Mouse (Mus musculus) kidney, embryonic 14.5 days (tissue): ENCODE measurements around the gene Pmepa1. TPM values are rescaled to one million over a fixed set of nuclear protein-coding genes. Genes with fewer than 3 reads are reported as not detected.

Experiments used
- ATAC-seq: fragments of 200-750 bp; cut with Nextera tagmentation; 2 replicates; pipeline ENCODE4 v1.8.0; 2017; ENCODE audit warnings: moderate number of reproducible peaks, mild to moderate bottlenecking, moderate TSS enrichment, moderate library complexity; ENCODE audit not compliant: low FRiP score, low TSS enrichment
- H3K27ac ChIP-seq: fragments of 300-500 bp; sonication (generic); 2 replicates; pipeline ENCODE4 v1.5.1; 2014; ENCODE audit warnings: low read depth, mild to moderate bottlenecking, low read length, moderate library complexity, mixed read lengths
- H3K27me3 ChIP-seq: fragments of 300-500 bp; sonication (generic); 2 replicates; pipeline ENCODE4 v1.6.1; 2014; ENCODE audit warnings: mild to moderate bottlenecking, low read length; ENCODE audit not compliant: control insufficient read depth, insufficient read depth
- H3K36me3 ChIP-seq: fragments of 300-500 bp; sonication (generic); 2 replicates; pipeline ENCODE4 v1.6.1; 2014; ENCODE audit warnings: low read length, mixed read lengths; ENCODE audit not compliant: control insufficient read depth, insufficient read depth
- H3K4me1 ChIP-seq: fragments of 300-500 bp; sonication (generic); 2 replicates; pipeline ENCODE4 v1.6.1; 2014; ENCODE audit warnings: low read length, mixed read lengths; ENCODE audit not compliant: control insufficient read depth, insufficient read depth
- H3K4me2 ChIP-seq: fragments of 300-500 bp; sonication (generic); replicated peaks from 2 replicates; pipeline ENCODE4 v1.6.1; 2014; ENCODE audit warnings: low read depth, mild to moderate bottlenecking, low read length
- H3K4me3 ChIP-seq: fragments of 300-500 bp; sonication (generic); 2 replicates; pipeline ENCODE4 v1.5.1; 2014; ENCODE audit warnings: mild to moderate bottlenecking, low read length
- H3K9ac ChIP-seq: fragments of 300-500 bp; sonication (generic); 2 replicates; pipeline ENCODE4 v1.6.1; 2014; ENCODE audit warnings: low read depth, mild to moderate bottlenecking, low read length, moderate library complexity
- H3K9me3 ChIP-seq: fragments of 300-500 bp; sonication (generic); 2 replicates; pipeline ENCODE4 v1.6.1; 2016; ENCODE audit warnings: low read length; ENCODE audit not compliant: control insufficient read depth
- WGBS: fragments of 180-500 bp; shearing (Covaris S2); extraction: QIAGEN DNeasy Blood & Tissue Kit; methylation state at CpG from one replicate; pipeline ENCODE4 v1.1.7; 2014; 5-methylcytosine and 5-hydroxymethylcytosine counted together
- polyA plus RNA-seq: library from polyadenylated mRNA; unstranded; fragments of >200 nt; fragmentation: Nextera tagmentation; extraction: Ambion mirVana; gene quantifications from 2 replicates; pipeline ENCODE4 v1.2.1, GENCODE M21; 2014

Pmepa1 gene
- polyA plus RNA-seq, 1 experiment from 2014 or later: 4.9 TPM

DNA sequence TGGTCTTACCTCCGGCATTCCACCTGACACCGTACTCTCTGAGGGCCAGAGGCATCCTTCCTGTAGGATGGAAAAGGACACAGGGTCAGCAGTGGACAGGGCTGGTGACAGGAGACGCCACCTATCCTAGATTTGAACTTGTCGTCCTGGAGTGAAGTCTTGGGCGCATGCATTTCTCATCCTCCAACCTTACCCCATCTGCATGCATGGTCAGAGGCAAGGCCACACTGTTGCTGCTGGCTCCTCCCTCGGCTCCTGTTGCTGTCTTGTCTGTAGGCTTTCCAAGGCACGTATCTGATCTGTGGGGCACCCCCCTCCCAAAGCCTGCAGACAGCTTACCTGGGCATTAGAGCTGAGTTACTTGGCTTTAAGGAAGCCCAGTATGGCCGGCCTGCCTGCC lies 47.8 kb downstream of the Pmepa1 start:
- 94% methylated on average over 8 of the region's 8 CpGs for WGBS
- H3K36me3 ChIP-seq: peaks cover 36% of the 10 kb centered on the region; the same call in 1 of the 2 replicates
- H3K9ac ChIP-seq: no peak overlapping the region
- H3K4me1 ChIP-seq: peaks cover 6% of the 10 kb centered on the region
- no peak overlapping the region for H3K4me3 ChIP-seq
- no peak overlapping the region for H3K4me2 ChIP-seq
- no peak for ATAC-seq
- no peaks in the 10 kb centered on the region for H3K27me3 ChIP-seq
- H3K27ac ChIP-seq: no peak overlapping the region
- H3K9me3 ChIP-seq: no peaks in the 10 kb centered on the region

DNA sequence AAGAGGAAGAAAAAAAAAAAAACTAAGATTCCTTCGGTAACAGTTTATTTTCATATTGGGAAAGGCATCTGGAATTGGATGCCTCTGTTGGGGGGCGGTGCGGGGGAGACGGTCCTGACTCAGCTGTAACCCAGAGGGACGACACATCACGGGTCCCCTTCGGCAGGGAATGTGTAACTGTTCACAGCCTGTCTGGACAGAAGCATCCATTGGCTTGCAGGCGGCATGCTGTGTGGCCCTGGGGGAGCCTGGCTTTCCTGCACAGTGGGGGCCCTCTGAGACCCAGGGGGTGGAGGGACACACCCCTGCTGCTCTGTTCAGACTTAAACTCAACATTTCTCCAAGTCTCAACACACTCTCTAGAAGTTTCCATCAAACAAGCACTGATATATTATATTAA lies 49.5 kb downstream of the Pmepa1 start:
- H3K9ac ChIP-seq: no peak overlapping the region
- WGBS: 92% methylated on average over 8 of the region's 8 CpGs
- H3K27ac ChIP-seq: no peak overlapping the region
- no peak for ATAC-seq
- no peak overlapping the region for H3K4me3 ChIP-seq
- no peak overlapping the region for H3K4me2 ChIP-seq
- no peaks in the 10 kb centered on the region for H3K27me3 ChIP-seq
- peaks cover 6% of the 10 kb centered on the region for H3K4me1 ChIP-seq
- no peaks in the 10 kb centered on the region for H3K9me3 ChIP-seq
- H3K36me3 ChIP-seq: peaks cover 22% of the 10 kb centered on the region; the same call in 1 of the 2 replicates

DNA sequence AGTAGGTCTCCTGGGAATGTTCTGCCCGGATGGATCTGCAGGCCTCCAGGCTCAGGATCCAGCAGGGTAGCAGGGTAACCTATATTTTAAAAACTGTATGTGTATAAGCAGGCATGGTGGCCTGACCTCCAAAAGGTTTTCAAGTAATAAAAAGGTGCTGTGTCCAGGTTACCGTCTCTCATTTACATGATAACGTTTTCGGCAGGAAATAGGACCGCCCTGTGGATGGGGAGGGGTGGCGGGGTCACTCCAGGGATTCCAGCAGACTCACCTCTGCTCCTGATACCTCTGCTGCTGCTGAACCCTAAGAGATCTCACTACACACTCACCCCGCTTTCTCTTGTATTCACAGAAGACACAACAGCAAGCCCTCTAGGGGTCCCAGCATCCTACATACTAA lies 50.4 kb downstream of the Pmepa1 start:
- H3K36me3 ChIP-seq: peaks cover 16% of the 10 kb centered on the region; the same call in 1 of the 2 replicates
- peaks cover 6% of the 10 kb centered on the region for H3K4me1 ChIP-seq
- no peaks in the 10 kb centered on the region for H3K27me3 ChIP-seq
- H3K27ac ChIP-seq: no peak overlapping the region
- no peak overlapping the region for H3K9ac ChIP-seq
- no peak for ATAC-seq
- no peaks in the 10 kb centered on the region for H3K9me3 ChIP-seq
- H3K4me2 ChIP-seq: no peak overlapping the region
- 77% methylated on average over 7 of the region's 7 CpGs for WGBS
- H3K4me3 ChIP-seq: no peak overlapping the region

DNA sequence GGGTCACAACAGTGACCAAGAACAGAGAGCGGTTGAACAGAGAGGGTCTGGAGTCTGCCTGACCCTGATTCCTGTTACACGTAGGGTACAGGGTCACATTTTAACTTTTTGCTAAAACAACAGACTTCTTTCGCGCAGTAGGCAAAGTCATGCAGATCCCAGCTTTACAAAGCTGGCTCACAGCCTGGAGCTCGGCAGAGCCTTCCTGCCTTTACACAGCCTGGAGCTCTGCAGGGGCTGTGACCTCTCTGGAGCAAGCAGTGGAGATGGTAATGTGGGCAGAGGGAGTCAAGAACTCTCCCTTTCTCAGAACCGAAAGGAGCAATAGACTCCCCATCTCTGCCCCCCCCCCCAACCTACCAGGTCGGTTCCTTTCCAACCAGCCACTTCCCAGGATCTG lies 51.5 kb downstream of the Pmepa1 start:
- 68% methylated on average over 7 of the region's 7 CpGs for WGBS
- ATAC-seq: no peak

DNA sequence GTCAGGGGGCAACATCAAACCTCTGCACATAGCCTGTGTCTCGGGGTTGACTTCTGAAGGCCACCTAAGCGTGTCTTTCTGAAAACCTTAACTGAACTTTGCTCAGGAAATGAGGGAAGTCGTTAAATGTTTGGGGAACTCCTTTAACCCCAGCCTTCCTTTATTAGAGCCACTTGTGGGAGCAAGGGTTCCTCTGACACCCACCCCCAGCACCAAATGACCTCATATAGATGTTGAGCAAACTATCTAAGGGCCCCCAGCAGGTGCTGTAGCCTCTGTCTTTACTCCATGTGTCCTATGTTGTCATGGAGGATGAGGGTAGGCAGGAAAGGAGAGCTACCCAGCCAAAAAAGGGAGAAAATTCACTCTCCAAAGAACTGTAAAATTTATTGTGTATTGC lies 52.2 kb downstream of the Pmepa1 start:
- Histone ChIP-seq H3K36me3 (peaks cover 16% of the 10 kb centered on the region; the same call in 1 of the 2 replicates), H3K27ac (no peak overlapping the region)
- 49% methylated on average over 3 of the region's 3 CpGs for WGBS

More for the DNA sequence above, 51.5 kb downstream of the Pmepa1 start:
- Histone ChIP-seq H3K9ac (no peak overlapping the region), H3K27me3 (no peaks in the 10 kb centered on the region), H3K4me3 (no peak overlapping the region), H3K4me2 (no peak overlapping the region), H3K4me1 (peaks cover 2% of the 10 kb centered on the region), H3K36me3 (peaks cover 16% of the 10 kb centered on the region; the same call in 1 of the 2 replicates), H3K9me3 (no peaks in the 10 kb centered on the region), H3K27ac (no peak overlapping the region)

DNA sequence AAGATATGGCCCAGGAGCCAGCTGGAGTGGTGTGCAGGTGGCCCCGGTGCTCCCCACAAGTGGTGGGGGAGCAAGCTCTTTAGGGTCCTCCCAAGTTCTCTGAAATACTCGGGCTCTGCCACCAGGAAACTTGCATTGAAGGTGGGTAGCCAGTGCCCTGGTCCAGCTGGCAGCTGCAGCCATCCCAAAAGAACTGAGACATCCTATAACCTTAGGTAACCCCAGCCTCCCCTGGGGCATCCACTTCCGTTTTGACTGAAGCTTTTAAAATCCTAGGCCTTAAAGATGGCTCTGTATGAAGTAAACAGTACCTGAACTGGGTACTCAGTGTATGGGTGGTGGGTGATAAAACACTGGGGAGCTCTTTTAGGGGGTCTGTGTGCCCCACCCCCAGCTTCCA lies 52.8 kb downstream of the Pmepa1 start:
- WGBS: 67% methylated on average over 3 of the region's 3 CpGs

More for the DNA sequence above, 52.2 kb downstream of the Pmepa1 start:
- no peaks in the 10 kb centered on the region for H3K9me3 ChIP-seq
- H3K4me1 ChIP-seq: 0 out of 2 replicates have a peak, but pooled peaks cover 3% of the 10 kb centered on the region
- no peaks in the 10 kb centered on the region for H3K27me3 ChIP-seq
- no peak for ATAC-seq
- H3K9ac ChIP-seq: no peak overlapping the region
- H3K4me2 ChIP-seq: no peak overlapping the region
- no peak overlapping the region for H3K4me3 ChIP-seq

DNA sequence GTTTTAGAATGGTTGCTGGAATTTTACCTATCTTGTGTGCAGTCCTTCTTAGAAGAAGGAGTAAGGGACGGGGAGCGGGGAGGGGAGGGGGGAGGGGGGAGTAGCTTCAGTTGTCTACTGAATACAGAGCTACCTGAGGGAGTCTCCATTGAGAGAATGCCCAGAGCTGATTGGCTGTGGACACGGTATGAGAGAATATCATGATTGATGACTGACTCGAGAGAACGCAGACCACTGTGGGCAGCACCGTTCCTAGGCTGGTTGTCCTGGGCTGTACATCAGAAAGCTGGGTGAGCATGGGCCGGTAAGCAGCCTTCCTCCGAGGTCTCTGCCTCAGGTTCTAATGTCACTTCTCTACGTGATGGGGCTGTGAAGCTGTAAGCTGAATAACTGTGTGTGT lies 55.6 kb downstream of the Pmepa1 start:
- no peak overlapping the region for H3K4me3 ChIP-seq
- 90% methylated on average over 9 of the region's 9 CpGs for WGBS

More for the DNA sequence above, 52.8 kb downstream of the Pmepa1 start:
- Histone ChIP-seq H3K4me3 (no peak overlapping the region), H3K9ac (no peak overlapping the region), H3K9me3 (no peaks in the 10 kb centered on the region), H3K27ac (no peak overlapping the region), H3K4me1 (0 out of 2 replicates have a peak, but pooled peaks cover 3% of the 10 kb centered on the region), H3K27me3 (no peaks in the 10 kb centered on the region), H3K4me2 (no peak overlapping the region), H3K36me3 (peaks cover 13% of the 10 kb centered on the region; the same call in 1 of the 2 replicates)
- no peak for ATAC-seq

DNA sequence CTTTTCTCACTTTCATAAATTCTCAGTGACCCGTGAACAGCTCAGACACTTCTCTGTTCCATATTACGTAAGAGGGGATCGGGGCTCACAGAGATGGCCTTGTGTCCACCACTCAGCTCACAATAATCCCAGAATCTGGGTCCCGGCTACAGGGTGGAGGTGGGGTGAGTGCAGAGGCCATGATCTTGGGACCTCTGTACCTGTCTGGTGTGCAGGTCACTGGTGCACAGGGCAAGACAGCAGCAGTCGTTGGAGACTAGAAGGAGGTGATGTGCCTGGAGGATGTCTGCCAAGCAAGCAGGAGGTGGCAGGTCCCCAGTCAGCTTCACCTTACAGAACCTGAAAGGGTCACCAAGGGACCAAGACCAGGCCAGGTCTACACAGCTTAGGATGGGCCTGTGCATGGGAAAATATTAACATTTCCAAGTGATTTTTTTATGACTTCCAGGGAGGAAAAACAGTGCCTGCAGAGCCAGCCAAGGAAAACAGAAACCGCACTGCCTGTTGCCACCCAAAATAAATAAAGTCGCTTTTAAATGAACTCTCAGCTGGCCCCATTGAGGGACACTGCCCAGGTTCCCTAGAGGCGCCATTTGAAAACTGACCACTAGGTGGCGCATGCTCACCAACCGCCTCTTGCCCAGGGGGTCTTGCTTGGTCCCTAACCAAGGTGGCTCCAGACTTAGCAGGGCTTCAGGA lies 56.9 kb downstream of the Pmepa1 start:
- Histone ChIP-seq H3K27ac (no peak overlapping the region), H3K36me3 (no peaks in the 10 kb centered on the region), H3K9ac (no peak overlapping the region), H3K27me3 (no peaks in the 10 kb centered on the region), H3K4me2 (no peak overlapping the region), H3K4me1 (0 out of 2 replicates have a peak, but pooled peaks cover 3% of the 10 kb centered on the region), H3K9me3 (no peaks in the 10 kb centered on the region), H3K4me3 (no peak overlapping the region)
- peak; percentile 69 for ATAC-seq
- WGBS: 37% methylated on average over 10 of the region's 10 CpGs

More for the DNA sequence above, 55.6 kb downstream of the Pmepa1 start:
- no peak overlapping the region for H3K4me2 ChIP-seq
- ATAC-seq: no peak
- no peak overlapping the region for H3K27ac ChIP-seq
- H3K4me1 ChIP-seq: 0 out of 2 replicates have a peak, but pooled peaks cover 3% of the 10 kb centered on the region
- no peak overlapping the region for H3K9ac ChIP-seq
- no peaks in the 10 kb centered on the region for H3K9me3 ChIP-seq
- H3K36me3 ChIP-seq: no peaks in the 10 kb centered on the region
- H3K27me3 ChIP-seq: no peaks in the 10 kb centered on the region

DNA sequence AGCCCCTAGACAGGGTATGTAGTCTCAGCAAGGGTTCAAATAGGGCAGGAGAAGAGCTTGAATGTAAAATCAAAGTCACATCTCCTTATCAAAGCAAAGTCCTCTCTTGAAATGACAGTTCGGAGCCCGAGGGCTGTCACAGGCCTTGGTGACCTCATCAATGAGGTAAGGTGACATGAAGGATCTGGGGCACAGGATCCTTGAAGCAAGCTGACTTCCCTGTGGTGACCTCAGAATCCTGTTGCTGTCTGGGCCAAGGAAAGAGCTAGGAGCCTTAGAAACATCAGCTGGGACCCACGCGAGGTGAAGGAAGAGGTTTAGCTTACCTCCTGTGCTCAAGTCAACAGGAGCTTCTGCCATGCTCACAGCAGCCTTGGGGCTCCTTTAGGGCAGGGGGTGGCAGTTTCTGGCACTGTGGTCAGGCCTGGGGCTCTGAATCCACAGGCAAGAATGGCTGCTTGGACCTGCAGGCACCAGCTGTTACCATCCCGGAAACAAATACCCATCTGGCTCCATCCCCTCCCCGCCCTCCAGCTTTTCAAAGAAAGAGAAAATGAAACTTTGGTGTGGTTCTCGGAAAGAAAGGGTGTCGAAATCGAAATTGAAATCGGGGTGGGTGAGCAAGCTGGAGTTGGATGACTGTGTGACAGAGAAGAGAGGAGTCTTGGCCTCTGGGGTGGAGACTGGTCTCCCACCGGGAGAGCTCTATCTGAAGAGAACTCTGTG lies 57.8 kb downstream of the Pmepa1 start, which contains the start of gene Zbp1:
Gene Zbp1, minus strand, starts transcription at position 508 of the 726 bp plus-strand sequence.
- Histone ChIP-seq H3K27ac (no peak within 1 kb of the TSS), H3K4me2 (no peak within 1 kb of the TSS), H3K4me3 (no peak within 1 kb of the TSS), H3K4me1 (0 out of 2 replicates have a peak, but pooled peaks cover 3% of the 10 kb centered on the region), H3K36me3 (no peaks in the 10 kb centered on the region), H3K9ac (no peak within 1 kb of the TSS), H3K27me3 (no peaks in the 10 kb centered on the region; the same call in 1 of the 2 replicates), H3K9me3 (0 out of 2 replicates have a peak, but pooled peaks cover 3% of the 10 kb centered on the region)
- ATAC-seq: no peak
- WGBS: 71% methylated on average over 11 of the region's 11 CpGs
